Mouse (Mus musculus) forelimb bud, embryonic 11.5 days (tissue): ENCODE results near the gene Chid1.

ENCODE experiments used
- DNase-seq: peaks from one replicate; pipeline ENCODE4 v3.0.0-alpha.2; 2012; ENCODE audit warnings: low read depth, low spot score

Chid1 gene

GRCm38 (mm10) chr7:141559726-141560325 is 20.2 kb upstream of the Chid1 start:
- DNase-seq = no peak

- no peak for DNase-seq
Observed at GRCm38 (mm10) chr7:141558946-141559345, 19.3 kb upstream of the Chid1 start.

GRCm38 (mm10) chr7:141558329-141558776 is 18.7 kb upstream of the Chid1 start:
- no peak for DNase-seq

- DNase-seq = no peak
Observed at GRCm38 (mm10) chr7:141550464-141550863, 10.8 kb upstream of the Chid1 start.

GRCm38 (mm10) chr7:141549432-141550061 is 9.9 kb upstream of the Chid1 start:
- no peak for DNase-seq

- DNase-seq = no peak
Observed at GRCm38 (mm10) chr7:141544654-141545053, 5.0 kb upstream of the Chid1 start.

GRCm38 (mm10) chr7:141542588-141542987 is 2.9 kb upstream of the Chid1 start:
- no peak for DNase-seq

- no peak for DNase-seq
Observed at GRCm38 (mm10) chr7:141541681-141542080, 2.0 kb upstream of the Chid1 start.

- DNase-seq = no peak
Observed at GRCm38 (mm10) chr7:141540312-141541081, 840 bp upstream of the Chid1 start.

- no peak for DNase-seq
Observed at GRCm38 (mm10) chr7:141538852-141539555, 653 bp downstream of the Chid1 start.

GRCm38 (mm10) chr7:141535570-141535969 is 4.1 kb downstream of the Chid1 start:
- DNase-seq = no peak

- DNase-seq = no peak
Observed at GRCm38 (mm10) chr7:141525580-141525925, 14.1 kb downstream of the Chid1 start.

GRCm38 (mm10) chr7:141524760-141525579 is 14.7 kb downstream of the Chid1 start:
- DNase-seq = peak; percentile 57

- DNase-seq = no peak
Observed at GRCm38 (mm10) chr7:141524271-141524670, 15.4 kb downstream of the Chid1 start.

GRCm38 (mm10) chr7:141523007-141523406 is 16.6 kb downstream of the Chid1 start:
- no peak for DNase-seq

- no peak for DNase-seq
Observed at GRCm38 (mm10) chr7:141519795-141520194, 19.9 kb downstream of the Chid1 start.

GRCm38 (mm10) chr7:141518926-141519325 is 20.7 kb downstream of the Chid1 start:
- DNase-seq = no peak

- no peak for DNase-seq
Observed at GRCm38 (mm10) chr7:141518296-141518695, 21.4 kb downstream of the Chid1 start.

GRCm38 (mm10) chr7:141517638-141518037 is 22.0 kb downstream of the Chid1 start:
- no peak for DNase-seq

- DNase-seq = no peak
Observed at GRCm38 (mm10) chr7:141510681-141511191, 28.9 kb downstream of the Chid1 start.

GRCm38 (mm10) chr7:141510196-141510595 is 29.5 kb downstream of the Chid1 start:
- no peak for DNase-seq
